Mouse (Mus musculus) gastrocnemius, adult 18-20 months (tissue): ENCODE data around the gene 1700025C18Rik. TPM values are rescaled to one million over a fixed set of nuclear protein-coding genes. Genes with fewer than 3 reads are reported as not detected.
A peak's percentile ranks its signal among the peaks of the same experiment; 100 is the strongest.

Experiments used
- DNase-seq: peaks from one replicate; pipeline ENCODE4 v3.0.0; 2021; ENCODE audit warnings: low spot score
- total RNA-seq, 2 experiments: library from RNA; stranded (reverse); gene quantifications; 2 replicates each; pipeline ENCODE4 v1.2.3; 2021

1700025C18Rik gene
- total RNA-seq, 2 experiments from 2014 or later = not detected

DNA sequence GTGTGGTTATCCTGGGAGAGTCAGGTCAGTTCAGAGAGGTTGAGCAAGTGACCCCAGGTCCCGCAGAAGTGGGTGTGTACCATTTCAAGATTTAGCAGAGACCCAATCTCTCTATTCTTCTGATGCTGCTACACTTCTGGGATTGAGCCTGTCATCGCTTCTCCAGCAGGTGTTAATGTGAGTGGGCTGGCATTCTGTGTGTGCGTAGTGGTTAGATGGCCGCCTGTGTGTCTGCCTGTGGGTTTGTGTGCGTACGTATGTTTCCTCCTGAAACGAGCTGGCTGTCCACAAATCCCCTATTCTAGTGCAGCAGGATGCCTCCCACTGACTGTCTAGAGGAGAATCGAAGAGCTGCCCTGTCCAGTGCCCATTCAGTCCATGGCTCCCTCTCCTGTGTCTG is 12.5 kb downstream of the 1700025C18Rik start:
- DNase-seq = no peak

DNA sequence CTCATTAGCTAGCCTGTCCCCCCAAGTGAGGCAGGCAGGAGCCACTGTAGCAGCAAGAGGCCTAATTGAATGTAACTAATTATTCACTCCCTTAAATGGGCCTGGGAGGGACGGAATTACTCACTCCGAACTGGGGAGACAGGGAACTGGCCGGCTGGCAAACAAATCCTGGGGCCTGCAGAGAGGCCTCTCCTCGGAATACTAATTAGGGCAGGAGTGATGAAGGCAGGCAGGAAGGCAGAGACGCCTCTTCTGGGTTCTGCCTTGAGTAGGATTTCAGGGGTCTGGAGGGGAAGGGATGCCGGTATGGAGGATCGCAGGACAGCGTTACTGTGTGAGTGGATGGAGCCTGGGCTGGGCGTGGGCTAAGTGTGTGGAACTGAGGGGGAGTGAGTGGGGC is 13.5 kb downstream of the 1700025C18Rik start:
- DNase-seq = no peak

GRCm38 (mm10) chr2:165074937-165075336 is 15.6 kb downstream of the 1700025C18Rik start:
- DNase-seq = peak; percentile 78

GRCm38 (mm10) chr2:165074081-165074884 is 16.3 kb downstream of the 1700025C18Rik start:
- DNase-seq = peak; percentile 40

DNA sequence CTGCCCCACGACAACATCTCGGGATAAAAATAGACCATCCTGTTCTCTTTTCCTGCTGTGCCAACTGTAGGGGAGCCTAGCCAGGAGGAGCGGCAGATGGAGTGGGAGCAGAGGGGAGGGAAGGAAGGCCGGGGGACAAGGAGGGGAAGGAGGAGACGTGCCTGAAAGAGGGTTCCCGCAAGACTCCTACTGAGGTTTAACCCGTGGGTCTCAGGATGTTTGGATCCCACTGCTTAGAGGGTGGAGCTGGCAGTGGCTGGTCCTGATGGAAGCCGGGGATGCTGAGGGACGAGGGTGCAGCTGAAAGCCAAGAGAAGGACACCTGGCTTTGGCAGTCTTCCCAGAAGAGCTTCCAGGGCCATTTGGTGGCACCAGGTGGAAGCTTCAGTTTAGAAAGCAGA is 17.2 kb downstream of the 1700025C18Rik start:
- DNase-seq = no peak

DNA sequence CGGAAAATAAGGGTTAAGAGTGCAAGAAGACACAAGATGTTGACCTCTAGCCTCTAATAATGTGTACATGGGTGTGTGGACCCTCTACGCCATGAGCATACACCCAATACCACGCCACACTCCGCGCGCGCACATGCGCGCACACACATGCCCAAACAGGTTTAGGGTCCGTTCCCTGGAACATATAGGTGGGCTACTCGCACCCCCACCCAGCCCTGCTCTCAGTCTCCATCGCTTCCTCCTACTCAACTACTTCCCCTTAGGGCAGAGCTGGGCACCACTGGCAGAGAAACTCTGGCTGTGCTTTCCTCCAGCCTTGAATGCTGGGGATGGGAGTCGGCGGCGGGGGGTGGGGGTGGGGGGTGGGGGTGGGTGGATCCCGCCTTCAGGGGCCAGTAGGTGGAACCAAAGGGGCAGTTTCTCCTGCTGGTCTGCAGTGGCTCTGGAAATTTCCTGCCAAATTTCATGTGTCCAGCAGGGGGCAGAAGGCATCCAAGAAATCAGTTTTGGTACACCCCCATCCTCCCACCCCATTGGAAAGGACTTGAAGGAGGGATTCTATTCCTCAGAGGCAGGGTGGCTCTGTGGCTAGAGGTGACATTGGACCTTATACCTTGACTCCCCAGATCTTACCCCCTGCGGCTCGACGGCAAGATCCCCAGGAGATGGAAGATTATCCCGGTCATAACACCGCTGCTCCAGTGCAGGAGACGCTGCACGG is 20.3 kb downstream of the 1700025C18Rik start:
- DNase-seq = peak; percentile 60

GRCm38 (mm10) chr2:165068806-165069205 is 21.7 kb downstream of the 1700025C18Rik start:
- DNase-seq = no peak

GRCm38 (mm10) chr2:165064489-165064888 is 26.1 kb downstream of the 1700025C18Rik start:
- no peak for DNase-seq

- no peak for DNase-seq
These were observed 28.7 kb downstream of the 1700025C18Rik start for GRCm38 (mm10) chr2:165061638-165062433.

DNA sequence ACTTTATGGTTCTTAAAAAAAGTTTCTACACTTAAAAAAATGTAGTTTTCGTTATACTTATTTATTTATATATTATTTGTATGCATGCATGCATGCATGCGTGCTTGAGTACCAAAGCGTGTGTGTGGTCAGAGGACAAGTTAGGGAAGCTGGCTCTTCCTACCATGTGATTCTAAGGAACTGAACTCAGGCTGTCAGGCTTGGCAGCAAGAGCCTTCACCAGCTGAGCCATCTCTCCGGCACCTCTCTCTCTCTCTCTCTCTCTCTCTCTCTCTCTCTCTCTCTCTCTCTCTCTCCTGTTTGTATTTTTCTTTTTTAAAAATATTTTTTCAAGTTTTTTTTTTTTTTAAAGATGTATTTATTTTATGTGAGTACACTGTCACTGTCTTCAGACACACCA is 30.6 kb downstream of the 1700025C18Rik start:
- DNase-seq = no peak

- no peak for DNase-seq
These were observed 34.0 kb downstream of the 1700025C18Rik start for GRCm38 (mm10) chr2:165056377-165057085.

DNA sequence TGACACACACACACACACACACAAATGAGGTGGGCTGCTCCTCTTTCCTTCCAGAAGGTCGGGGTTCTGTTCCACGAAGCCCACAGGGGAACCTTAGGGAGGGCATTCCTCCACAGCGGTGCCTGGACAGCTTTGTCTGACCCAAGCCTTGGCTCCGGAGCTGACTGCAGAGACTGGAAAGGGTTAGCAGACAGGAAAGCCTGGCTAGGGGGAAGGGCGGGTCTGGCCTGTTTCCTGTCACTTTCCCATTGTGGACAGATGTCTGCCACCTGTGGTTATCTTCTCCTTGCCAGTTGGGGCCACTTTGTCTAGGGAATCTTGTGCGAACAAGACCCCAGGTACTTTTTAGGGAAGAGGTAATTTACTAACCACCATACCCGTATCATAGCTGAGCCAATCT is 34.6 kb downstream of the 1700025C18Rik start:
- no peak for DNase-seq

DNA sequence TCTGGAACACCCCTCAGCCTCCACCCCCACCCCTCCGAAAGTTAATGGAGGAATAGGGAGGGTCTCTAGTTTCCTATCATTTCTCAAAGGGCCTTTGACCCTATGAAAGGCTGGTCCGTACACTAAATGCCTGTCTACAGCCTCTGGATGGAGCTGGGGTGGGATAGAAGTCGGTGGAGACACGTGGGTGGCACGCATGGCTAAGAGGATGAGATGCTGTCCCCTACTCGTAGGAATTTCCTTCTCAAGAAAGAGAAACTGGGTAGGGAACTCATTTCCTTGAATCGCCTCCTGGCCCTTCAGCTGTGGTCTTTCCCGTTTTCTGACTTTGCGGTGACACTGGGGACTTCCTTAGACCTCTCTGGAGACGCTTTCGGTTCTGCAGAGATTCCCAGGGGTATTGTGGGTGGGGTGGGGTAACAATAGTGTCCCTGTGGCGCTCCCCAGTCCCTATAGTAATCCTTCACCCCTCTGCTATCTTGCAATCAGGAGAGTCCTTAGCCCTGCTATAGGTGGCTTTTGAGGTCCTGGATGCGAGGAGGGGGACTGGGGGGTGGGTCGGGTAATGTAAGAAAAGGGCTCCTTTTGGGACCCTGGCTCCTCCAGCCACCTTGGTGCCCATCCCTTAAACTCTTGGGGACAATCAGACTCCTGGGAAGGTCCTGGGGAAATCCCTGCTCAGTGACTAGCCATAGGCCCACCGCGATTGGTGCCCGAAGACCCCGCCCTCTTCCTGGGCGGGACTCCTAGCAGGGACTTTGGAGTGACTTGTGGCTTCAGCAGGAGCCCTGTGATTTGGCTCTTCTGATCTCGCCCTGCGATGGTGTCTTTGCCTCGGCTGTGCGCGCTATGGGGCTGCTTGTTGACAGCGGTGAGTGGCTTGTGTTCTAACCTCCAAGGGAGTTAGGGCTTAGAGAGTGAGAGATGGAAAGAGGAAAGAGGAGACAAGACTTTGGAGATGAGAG is 35.4 kb downstream of the 1700025C18Rik start, which contains the start of gene Cd40:
TSS of gene Cd40 (plus strand) at position 740 of the 965 bp plus-strand sequence.
- DNase-seq = peak; percentile 60

- DNase-seq = no peak
These were observed 39.0 kb downstream of the 1700025C18Rik start for GRCm38 (mm10) chr2:165051566-165051965.

DNA sequence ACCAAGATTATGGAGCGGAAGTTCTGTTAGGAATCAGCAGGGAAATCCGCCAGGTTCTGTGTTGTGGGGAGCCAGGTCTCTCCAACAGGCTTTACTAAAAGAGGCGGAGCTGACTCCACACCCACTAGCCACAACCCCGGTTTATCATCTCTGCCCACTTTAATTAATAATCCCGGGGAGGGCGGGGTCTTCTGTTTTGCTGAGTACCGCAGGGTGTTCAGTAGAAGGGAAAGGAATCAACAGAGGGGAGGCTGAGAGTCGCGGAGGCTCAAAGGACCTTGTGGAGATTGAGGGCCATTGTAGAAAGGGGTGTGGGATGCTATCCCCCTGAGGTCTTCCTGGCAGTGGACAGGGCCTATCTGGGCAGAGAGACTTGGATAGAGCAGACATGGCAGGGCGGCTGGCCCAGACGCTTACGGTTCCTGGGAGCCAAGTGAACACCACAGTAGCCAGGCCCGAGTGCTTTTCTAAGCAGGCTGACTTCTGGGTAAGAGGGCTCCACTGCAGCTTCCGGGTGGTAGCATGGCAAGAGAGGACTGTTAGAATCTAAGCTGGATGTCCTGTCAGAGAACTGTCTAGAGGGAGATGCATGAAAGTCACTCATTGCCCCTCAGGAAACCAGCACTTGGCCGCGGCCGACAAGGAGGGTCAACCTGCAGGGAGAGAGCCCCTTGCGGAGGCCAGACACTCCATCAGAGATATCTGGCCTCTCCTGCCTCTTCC is 39.6 kb downstream of the 1700025C18Rik start:
- DNase-seq = no peak

GRCm38 (mm10) chr2:165049044-165049443 is 41.5 kb downstream of the 1700025C18Rik start:
- DNase-seq = no peak

- no peak for DNase-seq
These were observed 46.8 kb downstream of the 1700025C18Rik start for GRCm38 (mm10) chr2:165043729-165044128.

GRCm38 (mm10) chr2:165043090-165043636 is 47.4 kb downstream of the 1700025C18Rik start:
- no peak for DNase-seq

- DNase-seq = no peak
These were observed 48.4 kb downstream of the 1700025C18Rik start for GRCm38 (mm10) chr2:165042126-165042525.
